Mouse (Mus musculus): ENCODE data around the gene Adra1d. TPM values are rescaled to one million over a fixed set of nuclear protein-coding genes. Genes with fewer than 3 reads are reported as not detected.

Gene Adra1d
- total and polyA plus RNA-seq, 2 experiments from 2014 or later = 0.52 to 6.7 TPM

DNA sequence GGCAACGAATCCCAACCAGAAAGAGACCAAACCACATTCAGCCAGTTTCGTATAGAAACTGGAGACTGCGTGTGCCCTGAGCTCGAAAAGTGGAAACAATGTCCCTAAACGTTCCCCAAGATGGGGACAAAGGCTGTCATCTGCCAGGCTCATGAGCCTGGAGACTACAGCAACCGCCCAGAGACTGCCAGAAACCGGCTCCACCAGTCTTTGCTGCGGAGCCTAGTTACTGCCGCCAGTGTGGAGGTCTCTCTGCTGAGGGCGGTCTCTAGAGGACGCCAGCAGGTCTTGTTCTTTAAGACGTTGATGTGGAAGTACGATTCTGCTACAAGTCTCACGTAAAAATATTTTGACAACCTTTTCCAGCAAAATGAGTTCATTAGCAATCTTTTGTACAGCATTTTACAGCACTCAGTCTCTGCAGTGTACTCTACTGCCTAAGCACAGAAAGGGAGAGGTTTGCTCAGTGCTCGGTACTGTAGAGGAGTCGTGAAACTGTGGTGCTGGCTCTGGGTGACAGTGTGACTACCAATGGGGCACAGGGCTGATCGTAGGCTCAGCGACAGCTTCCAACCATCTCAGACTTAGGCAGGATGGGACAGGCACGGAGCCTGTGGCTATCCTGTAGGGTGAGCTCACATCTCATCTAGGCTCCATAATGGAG lies 15.2 kb downstream of the Adra1d start:
- Histone ChIP-seq H3K4me3 (ENCODE audit: low read depth, low read length) (0 out of 2 replicates have a peak overlapping the region, but pooled peaks have one; percentile 47), H3K27me3 (ENCODE audit: control insufficient read depth, insufficient read depth, low read length) (peaks cover 38% of the 10 kb centered on the region)
- 39% methylated on average over 19 of the region's 19 CpGs for WGBS

DNA sequence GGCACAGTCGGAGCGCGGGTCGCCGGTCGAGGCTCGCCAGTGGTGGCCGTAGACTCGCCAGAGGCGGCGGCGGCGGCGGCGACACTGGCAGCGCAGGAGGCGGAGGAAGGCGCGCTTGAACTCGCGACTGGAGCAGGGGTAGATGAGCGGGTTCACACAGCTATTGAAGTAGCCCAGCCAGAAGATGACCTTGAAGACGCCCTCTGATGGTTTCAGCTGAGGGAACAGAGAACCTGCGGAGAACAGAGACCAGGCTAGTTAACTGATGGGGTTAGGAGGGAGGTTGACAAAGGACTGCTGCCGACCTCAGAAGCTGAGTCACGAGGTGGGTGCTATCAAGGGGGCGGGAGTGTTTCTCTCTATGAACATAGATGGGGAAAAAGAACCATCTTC lies 15.8 kb downstream of the Adra1d start:
- DNase-seq (ENCODE audit: low spot score) = no peak

More for the DNA sequence above, 15.2 kb downstream of the Adra1d start:
- Histone ChIP-seq H3K36me3 (replicated peaks; ENCODE audit: control insufficient read depth, insufficient read depth, low read length) (no peaks in the 10 kb centered on the region), H3K4me2 (ENCODE audit: low read depth, low read length) (peak overlapping the region; percentile 74; the same call in 1 of the 2 replicates), H3K4me1 (ENCODE audit: control insufficient read depth, insufficient read depth) (peaks cover 6% of the 10 kb centered on the region; the same call in 1 of the 2 replicates), H3K27ac (ENCODE audit: low read depth) (no peak overlapping the region), H3K9me3 (replicated peaks; ENCODE audit: control insufficient read depth, low read length) (no peaks in the 10 kb centered on the region), H3K9ac (replicated peaks; ENCODE audit: low read depth, low read length) (no peak overlapping the region)
- no peak for DNase-seq (ENCODE audit: low spot score)
- ATAC-seq (ENCODE audit: insufficient read depth, low read depth) = no peak
- TF ChIP-seq EP300 (IDR thresholded peaks at IDR 0.05; ENCODE audit: low read depth) (no peak), CTCF (IDR thresholded peaks at IDR 0.05; ENCODE audit: low read depth) (no peak)

DNA sequence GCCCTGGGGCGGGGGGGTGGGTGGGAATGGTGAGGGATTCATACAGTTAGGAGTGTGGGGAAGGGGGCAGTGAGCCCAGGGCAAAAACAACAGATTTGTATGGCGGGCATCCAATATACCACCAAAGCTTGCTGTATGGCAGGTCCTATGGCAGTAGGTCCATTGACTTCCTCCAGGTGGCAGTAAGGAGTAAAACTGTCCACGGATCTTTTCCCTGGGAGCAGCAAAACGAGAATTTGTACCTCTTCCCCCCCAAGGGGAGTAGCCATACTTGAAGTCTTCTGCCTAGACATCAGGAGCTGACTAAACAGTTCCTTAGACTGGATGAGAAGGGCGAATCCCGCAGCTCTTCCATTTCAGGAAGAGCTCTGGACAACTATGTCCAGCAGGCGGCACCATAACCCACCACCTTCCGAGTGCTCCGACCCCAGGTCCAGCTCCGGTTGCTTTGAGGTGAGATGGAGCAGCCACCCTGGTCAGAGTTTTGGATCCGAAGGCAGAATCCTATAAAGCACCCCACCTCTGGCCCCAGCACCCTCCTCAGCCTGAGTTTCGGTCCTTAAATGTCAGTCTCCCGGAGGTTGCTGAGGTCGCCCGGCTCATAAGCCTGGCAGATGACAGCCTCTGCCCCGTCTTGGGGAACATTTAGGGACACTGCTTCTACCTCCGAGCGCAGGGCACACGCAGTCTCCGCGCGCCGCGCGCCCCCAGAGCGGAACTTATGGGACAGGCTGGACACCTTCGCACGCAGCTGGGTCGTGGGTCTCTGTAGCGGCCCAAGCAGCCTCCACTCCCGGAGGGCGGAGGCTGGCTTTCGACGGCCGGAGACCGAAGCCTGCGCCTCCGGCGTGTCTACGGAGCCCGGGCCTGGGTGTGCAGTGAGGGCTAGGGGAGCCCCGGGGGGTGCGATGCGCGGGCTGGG lies 16.4 kb downstream of the Adra1d start:
- peak overlapping the region; percentile 21; the same call in 1 of the 2 replicates for H3K9ac ChIP-seq (replicated peaks; ENCODE audit: low read depth, low read length)
- DNase-seq (ENCODE audit: low spot score) (peak; percentile 46), ATAC-seq (ENCODE audit: insufficient read depth, low read depth) (peak; percentile 38; the same call in 1 of the 2 replicates)
- peak overlapping the region; percentile 47 for H3K4me3 ChIP-seq (ENCODE audit: low read depth, low read length)
- H3K9me3 ChIP-seq (replicated peaks; ENCODE audit: control insufficient read depth, low read length) = no peaks in the 10 kb centered on the region
- H3K4me2 ChIP-seq (ENCODE audit: low read depth, low read length) = peak overlapping the region; percentile 74
- peaks cover 38% of the 10 kb centered on the region for H3K27me3 ChIP-seq (ENCODE audit: control insufficient read depth, insufficient read depth, low read length)
- 5% methylated on average over 45 of the region's 45 CpGs for WGBS
- no peaks in the 10 kb centered on the region for H3K36me3 ChIP-seq (replicated peaks; ENCODE audit: control insufficient read depth, insufficient read depth, low read length)
- H3K27ac ChIP-seq (ENCODE audit: low read depth) = no peak overlapping the region
- H3K4me1 ChIP-seq (ENCODE audit: control insufficient read depth, insufficient read depth) = peaks cover 6% of the 10 kb centered on the region; the same call in 1 of the 2 replicates
- TF ChIP-seq CTCF (IDR thresholded peaks at IDR 0.05; ENCODE audit: low read depth) (peak; percentile 52), EP300 (IDR thresholded peaks at IDR 0.05; ENCODE audit: low read depth) (no peak)

More for the DNA sequence above, 15.8 kb downstream of the Adra1d start:
- Histone ChIP-seq H3K4me2 (ENCODE audit: low read depth, low read length) (peak overlapping the region; percentile 74), H3K27me3 (ENCODE audit: control insufficient read depth, insufficient read depth, low read length) (peaks cover 38% of the 10 kb centered on the region), H3K9ac (replicated peaks; ENCODE audit: low read depth, low read length) (peak overlapping the region; percentile 21; the same call in 1 of the 2 replicates), H3K4me3 (ENCODE audit: low read depth, low read length) (peak overlapping the region; percentile 47), H3K4me1 (ENCODE audit: control insufficient read depth, insufficient read depth) (peaks cover 6% of the 10 kb centered on the region; the same call in 1 of the 2 replicates), H3K9me3 (replicated peaks; ENCODE audit: control insufficient read depth, low read length) (no peaks in the 10 kb centered on the region), H3K27ac (ENCODE audit: low read depth) (no peak overlapping the region), H3K36me3 (replicated peaks; ENCODE audit: control insufficient read depth, insufficient read depth, low read length) (no peaks in the 10 kb centered on the region)
- 7% methylated on average over 27 of the region's 27 CpGs for WGBS
- no peak for ATAC-seq (ENCODE audit: insufficient read depth, low read depth)
- no peak for TF ChIP-seq EP300 (IDR thresholded peaks at IDR 0.05; ENCODE audit: low read depth)
- no peak for TF ChIP-seq CTCF (IDR thresholded peaks at IDR 0.05; ENCODE audit: low read depth)

DNA sequence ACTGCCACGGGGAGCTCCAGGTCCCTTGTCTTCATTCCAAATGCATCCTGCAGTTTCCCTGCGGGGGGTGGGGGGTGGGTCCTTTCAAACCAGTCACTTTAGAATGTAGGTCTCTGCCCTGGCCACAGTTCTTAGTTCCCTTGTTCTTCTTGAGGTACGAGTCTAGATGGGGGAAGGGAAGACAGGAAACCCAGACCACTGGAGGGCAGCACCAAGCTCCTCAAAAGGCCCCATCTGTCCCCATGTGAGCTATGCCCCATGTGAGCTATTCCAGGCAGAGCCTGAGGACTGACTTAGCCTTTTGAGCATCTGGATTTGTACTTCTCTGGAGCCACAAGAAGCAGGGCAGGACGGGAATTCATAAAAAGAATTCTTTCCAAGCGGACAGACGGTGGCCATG lies 19.6 kb downstream of the Adra1d start:
- H3K27me3 ChIP-seq (ENCODE audit: control insufficient read depth, insufficient read depth, low read length) = peaks cover 15% of the 10 kb centered on the region
- H3K9me3 ChIP-seq (replicated peaks; ENCODE audit: control insufficient read depth, low read length) = no peaks in the 10 kb centered on the region
- WGBS = 27% methylated on average over 6 of the region's 6 CpGs
- 0 out of 2 replicates have a peak, but pooled peaks have one; percentile 22 for ATAC-seq (ENCODE audit: insufficient read depth, low read depth)
- TF ChIP-seq EP300 (IDR thresholded peaks at IDR 0.05; ENCODE audit: low read depth) (no peak), CTCF (IDR thresholded peaks at IDR 0.05; ENCODE audit: low read depth) (peak; percentile 56)
- H3K4me3 ChIP-seq (ENCODE audit: low read depth, low read length) = no peak overlapping the region
- peaks cover 6% of the 10 kb centered on the region; the same call in 1 of the 2 replicates for H3K4me1 ChIP-seq (ENCODE audit: control insufficient read depth, insufficient read depth)
- no peak overlapping the region for H3K4me2 ChIP-seq (ENCODE audit: low read depth, low read length)
- peak; percentile 57 for DNase-seq (ENCODE audit: low spot score)
- H3K9ac ChIP-seq (replicated peaks; ENCODE audit: low read depth, low read length) = no peak overlapping the region
- no peaks in the 10 kb centered on the region for H3K36me3 ChIP-seq (replicated peaks; ENCODE audit: control insufficient read depth, insufficient read depth, low read length)
- H3K27ac ChIP-seq (ENCODE audit: low read depth) = no peak overlapping the region

DNA sequence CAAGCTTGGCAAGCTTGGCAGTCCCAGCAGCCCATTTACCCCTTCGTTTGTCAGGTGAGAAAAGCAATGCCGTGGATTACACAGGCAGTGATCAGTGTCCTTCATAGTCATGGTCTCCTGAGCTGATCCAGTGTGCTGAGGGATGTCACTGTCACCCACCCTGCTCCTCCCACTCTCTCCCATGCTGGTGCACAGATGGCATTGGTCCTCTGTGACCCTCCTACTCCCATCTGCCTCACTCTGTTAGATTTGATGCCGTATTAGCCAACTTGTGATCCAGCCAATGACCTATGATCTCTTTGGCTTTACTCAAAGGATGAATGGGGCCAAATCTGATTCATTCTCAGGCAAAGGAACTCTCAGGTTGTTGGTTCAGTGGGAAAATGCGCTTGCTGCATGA lies 20.4 kb downstream of the Adra1d start:
- H3K9me3 ChIP-seq (replicated peaks; ENCODE audit: control insufficient read depth, low read length) = no peaks in the 10 kb centered on the region
- peaks cover 9% of the 10 kb centered on the region for H3K27me3 ChIP-seq (ENCODE audit: control insufficient read depth, insufficient read depth, low read length)
- no peak overlapping the region for H3K9ac ChIP-seq (replicated peaks; ENCODE audit: low read depth, low read length)
- WGBS = 76% methylated on average over 4 of the region's 4 CpGs
- no peak overlapping the region for H3K4me3 ChIP-seq (ENCODE audit: low read depth, low read length)
- DNase-seq (ENCODE audit: low spot score) (no peak), ATAC-seq (ENCODE audit: insufficient read depth, low read depth) (no peak)
- H3K4me1 ChIP-seq (ENCODE audit: control insufficient read depth, insufficient read depth) = peaks cover 6% of the 10 kb centered on the region; the same call in 1 of the 2 replicates
- H3K4me2 ChIP-seq (ENCODE audit: low read depth, low read length) = no peak overlapping the region
- no peak for TF ChIP-seq CTCF (IDR thresholded peaks at IDR 0.05; ENCODE audit: low read depth)
- no peak for TF ChIP-seq EP300 (IDR thresholded peaks at IDR 0.05; ENCODE audit: low read depth)
- H3K36me3 ChIP-seq (replicated peaks; ENCODE audit: control insufficient read depth, insufficient read depth, low read length) = no peaks in the 10 kb centered on the region
- no peak overlapping the region for H3K27ac ChIP-seq (ENCODE audit: low read depth)

Measured in heart, postnatal 0 days (tissue).